Mouse (Mus musculus) olfactory bulb, adult 2 months (tissue): Measurements from ENCODE around the gene Mphosph6.

Experiments
- CTCF ChIP-seq: fragments of 200-500 bp; IDR thresholded peaks from 2 replicates; pipeline ENCODE4 v1.5.1; 2012; ENCODE audit warnings: low read depth, mild to moderate bottlenecking, low read length, moderate library complexity; ENCODE audit not compliant: insufficient read depth
- POLR2A ChIP-seq: fragments of 200-500 bp; IDR thresholded peaks from 2 replicates; pipeline ENCODE4 v1.6.1; 2012; ENCODE audit warnings: mild to moderate bottlenecking, low read depth, low read length, moderate library complexity; ENCODE audit not compliant: insufficient read depth

DNA sequence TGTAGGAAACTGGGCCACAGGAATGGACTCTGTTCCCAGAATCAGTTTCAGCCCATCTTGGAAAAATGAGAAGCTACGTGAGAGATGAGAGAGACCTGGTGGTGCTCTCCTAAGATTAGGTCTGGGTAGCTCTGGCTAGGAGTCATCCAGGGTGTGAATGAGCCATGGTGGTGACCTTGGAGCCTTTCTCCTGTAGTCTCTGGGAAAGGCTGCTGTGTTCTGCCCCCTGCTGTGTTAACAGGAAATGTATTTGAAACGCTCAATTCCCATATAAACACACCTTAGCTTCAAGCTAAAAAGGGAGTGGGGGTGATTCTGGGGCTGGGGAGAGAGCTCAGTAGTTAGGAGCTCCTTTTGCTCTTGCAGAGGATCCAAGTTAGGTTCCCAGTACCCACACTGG lies 54.3 kb downstream of the Mphosph6 start:
- TF ChIP-seq CTCF: no peak
- TF ChIP-seq POLR2A: no peak
